Mouse (Mus musculus): Measurements from ENCODE around the gene Vwa1.

- TF ChIP-seq CTCF (conservative IDR thresholded peaks at IDR 0.05; ENCODE audit: insufficient read depth, insufficient read length, low read depth, low read length) (no peak), POLR2A (IDR thresholded peaks at IDR 0.05; ENCODE audit: low read depth, low read length) (no peak)
These were observed 36.2 kb downstream of the Vwa1 start for GRCm38 (mm10) chr4:155738262-155738661.
